Mouse (Mus musculus) stomach, embryonic 14.5 days (tissue): ENCODE data around the gene Kif22. TPM values are rescaled to one million over a fixed set of nuclear protein-coding genes. Genes with fewer than 3 reads are reported as not detected.

Experiments used
- microRNA-seq: library from miRNA; unstranded; fragments of <30 nt; microRNA quantifications from one replicate; pipeline ENCODE4, GENCODE M21; 2016
- polyA plus RNA-seq: library from polyadenylated mRNA; unstranded; fragments of >200 nt; fragmentation: Nextera tagmentation; extraction: Ambion mirVana; gene quantifications from 2 replicates; pipeline ENCODE4 v1.2.1, GENCODE M21; 2014

Kif22 gene
- polyA plus RNA-seq, 1 experiment from 2014 or later, result 116 TPM

Small RNA genes within 50 kb of the gene (microRNA-seq; reads per million reads assigned to microRNA genes)
- not detected for gene Gm44343

Other genes with a start within 250 kb of the Kif22 start
- gene Ppp4c, start 250.0 kb downstream of the Kif22 start, polyA plus RNA-seq, result 239 and 258 TPM in 2 replicates
- 1.1 and 1.8 TPM in 2 replicates for gene Fam57b, start 244.8 kb downstream of the Kif22 start, polyA plus RNA-seq
- not detected in 2 replicates for gene 4930451I11Rik, start 210.8 kb downstream of the Kif22 start, polyA plus RNA-seq
- gene Doc2a, start 195.1 kb downstream of the Kif22 start, polyA plus RNA-seq, result 0.75 and 2.0 TPM in 2 replicates
- gene Hirip3, start 180.5 kb downstream of the Kif22 start, polyA plus RNA-seq, result 20.2 and 21.2 TPM in 2 replicates
- gene Ino80e, start 180.1 kb downstream of the Kif22 start, polyA plus RNA-seq, result 78.2 and 80.3 TPM in 2 replicates
- 28.0 and 30.2 TPM in 2 replicates for gene Taok2, start 157.8 kb downstream of the Kif22 start, polyA plus RNA-seq
- 29.5 and 33.4 TPM in 2 replicates for gene Tmem219, start 119.6 kb downstream of the Kif22 start, polyA plus RNA-seq
- 14.7 and 16.1 TPM in 2 replicates for gene Kctd13, start 113.6 kb downstream of the Kif22 start, polyA plus RNA-seq
- 0.35 and 0.36 TPM in 2 replicates for gene Asphd1, start 92.9 kb downstream of the Kif22 start, polyA plus RNA-seq
- gene Sez6l2, start 91.9 kb downstream of the Kif22 start, polyA plus RNA-seq, result 2.9 and 3.6 TPM in 2 replicates
- 96.8 and 106 TPM in 2 replicates for gene Cdipt, start 66.6 kb downstream of the Kif22 start, polyA plus RNA-seq
- 1.6 and 2.8 TPM in 2 replicates for gene Cdiptos, start 66.4 kb downstream of the Kif22 start, polyA plus RNA-seq
- 11.4 and 12.4 TPM in 2 replicates for gene Mvp, start 27.9 kb downstream of the Kif22 start, polyA plus RNA-seq
- not detected in 2 replicates for gene Pagr1b, start 26.0 kb downstream of the Kif22 start, polyA plus RNA-seq
- 13.9 and 55.8 TPM in 2 replicates for gene Pagr1a, start 25.1 kb downstream of the Kif22 start, polyA plus RNA-seq
- gene Gm42742, start 21.4 kb downstream of the Kif22 start, polyA plus RNA-seq, result 32.8 and 68.9 TPM in 2 replicates
- gene Prrt2, start 21.3 kb downstream of the Kif22 start, polyA plus RNA-seq, result 15.5 and 16.0 TPM in 2 replicates
- gene Maz, start 15.4 kb downstream of the Kif22 start, polyA plus RNA-seq, result 50.3 and 54.5 TPM in 2 replicates
- not detected in 2 replicates for gene Zg16, start 44.9 kb upstream of the Kif22 start, polyA plus RNA-seq
- gene AI467606, start 48.9 kb upstream of the Kif22 start, polyA plus RNA-seq, result 5.3 and 7.2 TPM in 2 replicates
- 1.4 and 2.2 TPM in 2 replicates for gene Qprt, start 79.8 kb upstream of the Kif22 start, polyA plus RNA-seq
- 0.31 and 0.33 TPM in 2 replicates for gene Spn, start 95.4 kb upstream of the Kif22 start, polyA plus RNA-seq
- gene Cd2bp2, start 153.6 kb upstream of the Kif22 start, polyA plus RNA-seq, result 44.6 and 49.5 TPM in 2 replicates
- gene Tbc1d10b, start 166.0 kb upstream of the Kif22 start, polyA plus RNA-seq, result 15.1 and 18.7 TPM in 2 replicates
- 9.7 TPM in 2 replicates for gene Mylpf, start 166.4 kb upstream of the Kif22 start, polyA plus RNA-seq
- 22.9 and 24.4 TPM in 2 replicates for gene Zfp553, start 190.6 kb upstream of the Kif22 start, polyA plus RNA-seq
- 14.9 and 16.5 TPM in 2 replicates for gene Sept1, start 190.7 kb upstream of the Kif22 start, polyA plus RNA-seq
- gene Zfp771, start 201.8 kb upstream of the Kif22 start, polyA plus RNA-seq, result 54.9 and 55.2 TPM in 2 replicates
- 175 and 202 TPM in 2 replicates for gene Dctpp1, start 218.2 kb upstream of the Kif22 start, polyA plus RNA-seq
- 97.3 and 114 TPM in 2 replicates for gene Sephs2, start 231.6 kb upstream of the Kif22 start, polyA plus RNA-seq